In the genomic region with DNA sequence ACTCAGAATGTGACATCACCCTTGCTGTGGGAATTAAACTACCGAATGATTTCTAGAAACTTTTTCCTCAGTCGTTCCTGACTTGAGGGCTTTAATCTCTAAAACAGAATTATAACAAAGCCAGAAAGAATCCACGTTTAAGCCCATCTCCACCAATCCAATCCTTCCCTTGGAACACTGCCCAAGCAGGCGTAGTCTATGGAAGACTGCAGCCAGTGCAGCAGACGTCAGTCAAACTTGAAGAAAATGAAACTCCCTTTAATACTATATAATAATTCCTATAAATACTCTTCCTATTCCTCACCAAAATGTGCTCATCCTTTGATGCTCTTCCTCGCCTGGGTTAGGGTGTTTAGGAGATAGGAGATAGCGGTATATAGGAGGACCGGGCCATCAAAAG, we compare ENCODE assay signal across 10 mouse cellular contexts. TPM values are rescaled to one million over a fixed set of nuclear protein-coding genes. Genes with fewer than 3 reads are reported as not detected.
"Had no signal": no experiment of that assay in that cellular context is flagged by ENCODE, and none has a peak within 500 bp of the region (broad histone marks: within the 10 kb centered on the region; RNA-seq: fewer than 3 reads in every experiment).

No protein-coding gene starts in this region.

- DNase-seq: kidney, postnatal 36 days; layer of hippocampus, postnatal 36 days; liver; lung, adult 18-20 months; right cerebral cortex, adult 18-20 months; right cerebral cortex, postnatal 14 days; right cerebral cortex, postnatal 4 days; thymus, adult 2 months; thymus, postnatal 14 days; thymus, postnatal 4 days had no signal

RNA-seq across cellular contexts. Expression of a gene that starts 7.2 kb away (rescaled TPM):
- total RNA-seq: layer of hippocampus, postnatal 36 days had no signal
